Mouse (Mus musculus): ENCODE results near the gene Elmo1.

- TF ChIP-seq CTCF (IDR thresholded peaks at IDR 0.05; ENCODE audit: low read depth, low read length) (no peak), GATA1 (IDR thresholded peaks at IDR 0.05; ENCODE audit: borderline replicate concordance, low read length) (no peak)
These were observed 275.6 kb downstream of the Elmo1 start for GRCm38 (mm10) chr13:20365828-20366593.
